Mouse (Mus musculus) inflammation-experienced regulatory T-cells, adult 6 months (primary cell): ENCODE data around the gene Rarb. TPM values are rescaled to one million over a fixed set of nuclear protein-coding genes. Genes with fewer than 3 reads are reported as not detected.

Experiments
- ATAC-seq: one replicate; pipeline ENCODE4 v1.8.0; 2017
- polyA plus RNA-seq, 3 experiments: library from polyadenylated mRNA; unstranded; fragments of 100-300 nt; shearing (Covaris generic); gene quantifications; one replicate each; pipeline ENCODE4 v1.2.1; 2017

Gene Rarb
- polyA plus RNA-seq, 3 experiments from 2014 or later: not detected

DNA sequence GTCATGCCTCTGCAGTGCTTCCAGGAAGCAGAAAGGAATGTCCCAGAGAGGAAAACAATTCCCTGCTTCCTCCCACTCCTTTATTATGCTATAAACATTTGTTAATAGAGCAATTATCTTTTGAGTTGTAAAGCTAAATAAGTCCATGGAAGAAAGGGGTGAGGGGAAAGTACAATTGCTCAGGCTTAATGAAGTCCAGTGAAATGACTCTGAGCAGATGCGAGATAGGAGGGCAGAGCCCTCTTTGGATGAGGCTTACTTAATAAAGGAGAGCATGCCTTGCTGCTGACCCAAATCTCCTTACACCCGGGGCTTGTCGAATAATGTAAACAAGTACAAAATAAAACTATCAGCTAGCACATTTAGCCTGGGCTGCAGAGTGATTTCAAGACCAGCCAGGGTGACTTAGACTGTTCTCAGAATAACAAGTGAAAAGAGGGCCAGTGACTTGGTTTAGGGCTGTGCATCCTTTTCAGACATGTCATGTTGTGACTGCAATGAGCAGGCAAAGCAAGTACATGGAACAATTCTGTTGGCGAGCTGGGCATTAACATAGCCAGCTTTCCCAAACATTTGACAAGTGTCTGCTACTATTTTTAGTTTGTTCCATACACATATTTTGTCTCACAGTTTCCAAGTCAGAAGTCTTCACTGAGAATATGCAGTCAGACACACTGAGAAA, 83.5 kb downstream of the Rarb start:
- no peak for ATAC-seq

DNA sequence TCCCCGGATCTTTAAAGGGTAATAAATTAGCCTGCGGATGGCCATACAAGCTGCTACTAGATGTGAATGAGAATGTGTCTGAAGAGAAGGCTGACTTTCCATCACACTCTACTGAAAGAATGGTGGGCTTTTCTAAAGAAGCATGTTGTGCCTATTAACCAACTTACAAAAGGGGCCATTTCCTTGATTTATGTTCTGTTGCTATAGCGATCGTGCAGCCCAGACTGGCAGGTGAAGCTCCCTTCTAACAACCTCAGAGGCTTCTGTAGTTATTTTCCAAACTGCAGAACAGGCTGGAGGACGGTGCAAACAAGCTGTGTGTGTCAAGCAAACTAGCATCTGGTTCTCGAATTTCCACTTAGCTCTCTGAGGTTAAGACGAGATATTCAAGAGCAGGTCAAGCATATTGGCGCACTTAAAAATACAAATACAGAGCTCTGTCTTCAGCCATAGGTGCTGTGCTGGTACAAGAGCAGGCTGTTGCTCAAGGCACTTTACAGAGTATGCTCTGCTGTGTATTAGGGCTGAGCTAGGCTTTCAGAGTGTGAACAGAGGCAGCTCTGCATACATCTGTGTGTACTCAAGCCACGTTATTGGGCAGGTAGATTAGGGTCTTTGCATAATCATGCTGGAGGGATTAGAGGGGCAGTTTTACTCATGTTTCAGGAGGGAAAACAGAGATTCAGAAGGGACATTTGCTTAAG, 85.2 kb downstream of the Rarb start:
- ATAC-seq: no peak

DNA sequence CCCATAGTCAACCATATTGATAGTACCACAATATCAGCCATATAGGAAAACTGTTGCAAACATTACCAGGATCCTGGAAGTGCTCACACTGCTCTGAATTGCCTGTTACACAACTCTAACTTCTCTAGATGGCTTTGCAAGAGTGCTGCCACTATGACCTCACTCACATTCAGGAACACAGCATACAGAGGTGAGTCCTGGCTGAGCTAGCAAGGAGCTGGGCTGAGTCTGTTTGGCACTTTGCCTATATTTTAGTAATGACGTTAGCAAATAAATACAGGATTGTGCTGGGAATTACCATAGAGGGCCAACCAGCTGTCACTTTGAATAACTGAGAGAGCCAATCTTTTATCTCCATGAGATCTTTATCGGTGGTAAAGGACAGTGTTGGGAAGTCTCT, 86.9 kb downstream of the Rarb start:
- ATAC-seq: no peak

DNA sequence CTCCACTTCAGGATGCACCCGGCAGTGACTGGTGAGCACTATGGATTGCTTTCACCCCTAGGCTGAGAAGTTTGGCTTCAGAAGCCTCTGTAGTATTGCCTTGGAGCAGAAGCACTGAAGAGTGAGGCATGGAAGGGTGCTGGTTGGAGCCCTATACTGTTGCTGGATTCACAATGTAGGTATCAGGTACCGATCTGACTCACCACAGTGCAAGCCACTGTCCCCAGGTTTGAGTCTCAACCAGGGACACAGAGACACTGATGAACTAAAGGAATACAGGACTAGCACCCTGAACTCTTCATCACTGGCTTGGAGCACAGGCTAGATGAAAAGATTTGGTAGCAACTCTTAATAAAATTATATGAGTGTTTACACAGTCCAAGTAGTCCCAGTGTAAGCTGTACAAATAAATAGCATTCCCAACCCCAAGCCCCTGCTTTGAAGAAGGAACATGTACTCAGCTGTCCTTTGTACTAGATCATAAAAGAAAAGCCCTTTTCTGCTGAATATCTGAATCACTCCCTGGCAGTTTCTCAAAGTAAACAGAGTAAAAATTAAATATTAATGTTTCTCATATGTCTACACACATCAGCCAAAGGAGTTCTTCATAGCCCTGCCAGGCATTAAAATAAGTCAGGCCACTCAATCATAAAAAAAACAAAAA, 90.6 kb downstream of the Rarb start:
- ATAC-seq: no peak

DNA sequence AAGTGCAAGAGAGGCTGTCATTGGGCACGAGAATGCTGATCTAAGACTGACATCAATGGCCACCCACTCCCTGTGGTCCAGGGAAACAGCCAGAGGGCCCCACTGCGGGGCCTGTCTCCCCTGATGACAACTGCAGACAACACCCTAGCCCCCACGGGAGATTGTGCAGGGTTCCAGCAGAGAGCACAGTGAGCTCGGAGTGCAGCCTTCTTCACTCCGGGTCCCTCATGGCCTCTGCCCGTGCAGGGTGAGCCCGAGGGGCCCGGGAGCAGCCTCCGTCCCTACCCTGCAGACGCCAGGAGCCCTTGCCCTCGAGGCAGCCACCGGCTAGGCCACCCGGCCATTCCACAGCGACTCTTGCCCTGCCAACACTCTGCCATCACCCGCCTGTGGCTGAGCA, 95.0 kb downstream of the Rarb start:
- ATAC-seq: no peak

DNA sequence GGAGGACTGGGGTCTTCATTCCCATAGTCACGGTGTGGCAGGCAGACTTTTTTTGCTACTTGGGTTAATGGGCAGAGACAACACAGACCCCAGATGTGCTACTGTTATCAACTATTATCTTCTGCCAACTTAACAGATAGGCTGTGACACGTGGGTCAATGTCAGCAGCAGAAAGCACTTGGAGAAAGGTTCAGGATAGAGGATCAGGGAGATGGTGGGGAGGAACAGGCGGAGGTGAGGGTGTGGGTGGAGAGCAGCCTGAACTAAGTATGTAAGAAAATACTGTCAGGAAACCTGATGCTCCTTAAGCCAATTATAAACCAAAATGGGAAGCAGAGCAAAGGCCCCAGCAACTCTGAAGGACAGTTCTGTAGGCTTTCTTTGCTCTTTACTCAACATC, 101.1 kb downstream of the Rarb start:
- ATAC-seq: no peak

DNA sequence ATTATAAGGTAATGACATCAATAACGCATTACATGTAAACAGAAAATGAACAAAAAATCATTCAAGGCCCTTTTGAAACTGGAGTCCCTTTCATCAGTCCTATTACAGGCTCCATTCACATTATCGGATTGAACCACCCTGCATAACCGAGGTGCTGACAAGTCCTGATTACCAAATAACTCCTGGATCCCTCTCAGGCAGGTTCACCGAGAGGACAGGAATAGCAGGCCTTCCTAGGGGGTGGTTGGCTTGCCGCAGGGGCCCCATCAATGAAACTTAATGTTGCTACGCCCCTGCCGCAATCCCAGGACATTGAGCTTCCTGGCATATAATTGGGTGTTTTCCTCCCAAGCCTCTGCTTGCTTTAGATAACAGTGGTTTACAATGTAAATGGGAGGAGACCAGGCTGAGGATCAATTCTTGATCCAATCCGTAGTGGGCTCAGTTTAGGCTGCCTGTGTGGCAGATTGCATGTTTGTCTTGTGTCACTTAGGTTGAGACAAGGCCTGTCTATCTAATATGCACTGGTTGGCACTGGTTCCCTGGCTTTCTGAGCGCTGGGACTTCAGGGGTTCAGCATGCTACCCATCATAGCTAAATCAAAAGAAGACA, 104.5 kb downstream of the Rarb start:
- ATAC-seq: no peak

DNA sequence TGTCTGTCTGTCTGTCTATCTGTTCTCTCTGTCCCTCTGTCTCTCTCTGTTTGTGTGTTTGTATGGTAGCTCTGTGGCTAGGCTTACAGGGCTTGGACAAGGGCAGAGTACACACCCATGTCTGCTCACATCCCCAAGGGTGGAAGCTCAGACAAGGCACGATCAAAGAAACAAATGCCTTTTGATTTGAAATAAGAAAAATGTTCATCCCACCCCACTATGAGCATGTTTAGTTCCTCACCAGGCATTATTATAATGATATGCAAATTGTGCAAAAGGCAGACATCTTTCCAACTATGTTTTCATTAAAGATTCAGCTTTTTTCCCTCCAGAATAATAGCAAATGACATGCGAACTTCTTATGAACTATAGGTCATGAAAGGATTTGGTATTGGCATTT, 105.2 kb downstream of the Rarb start:
- ATAC-seq: no peak

DNA sequence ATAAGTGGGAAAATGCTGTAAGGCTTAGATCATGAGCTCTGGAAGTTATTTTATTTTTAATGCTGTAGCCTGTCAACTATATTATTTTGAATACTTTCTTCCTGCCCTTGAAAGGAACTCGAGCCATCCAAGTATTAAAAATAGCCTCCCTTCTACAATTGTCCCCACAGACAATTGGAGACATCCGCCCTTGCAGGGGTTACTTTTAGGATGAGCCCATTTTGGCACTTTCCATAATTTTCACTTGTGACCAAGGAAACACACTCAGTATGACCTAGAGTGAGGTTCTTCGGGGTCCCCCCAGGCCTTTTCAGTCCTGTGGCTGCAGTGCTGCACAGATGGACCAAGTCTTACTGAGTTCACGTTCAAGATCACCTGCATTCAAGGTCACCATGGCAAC, 119.7 kb downstream of the Rarb start:
- ATAC-seq: no peak

DNA sequence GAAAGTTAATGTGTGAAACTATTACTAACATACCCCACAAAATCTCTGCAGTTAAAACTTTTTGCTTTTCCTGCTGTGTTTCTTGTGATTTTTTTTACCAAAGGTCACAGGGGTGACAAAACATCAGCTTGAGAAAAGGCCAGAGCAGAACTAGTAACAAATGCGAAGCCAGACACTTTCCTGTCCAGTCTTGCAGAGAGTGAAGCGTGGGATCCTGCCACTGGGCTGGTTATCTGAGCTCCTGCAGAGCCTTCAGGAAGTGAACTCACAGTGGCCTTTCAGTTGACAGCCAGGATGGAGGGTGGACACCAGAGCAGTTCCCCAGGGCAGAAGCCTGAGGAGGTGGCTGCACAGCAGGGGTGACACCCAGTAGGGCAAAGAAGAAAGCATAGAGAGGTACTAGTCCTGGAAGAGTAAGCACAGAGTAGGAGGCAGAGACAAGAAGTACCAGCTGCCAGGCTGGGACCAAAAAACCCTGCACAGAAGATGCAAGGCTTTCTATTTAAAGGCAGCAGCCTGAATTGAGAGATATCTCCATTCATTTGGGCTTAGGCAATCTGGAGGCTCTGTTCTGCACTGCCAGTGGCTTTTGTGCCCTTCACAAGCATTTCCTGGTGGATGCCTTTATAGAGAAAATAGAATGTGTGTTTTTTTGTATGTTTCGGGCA, 123.4 kb downstream of the Rarb start:
- ATAC-seq: no peak

DNA sequence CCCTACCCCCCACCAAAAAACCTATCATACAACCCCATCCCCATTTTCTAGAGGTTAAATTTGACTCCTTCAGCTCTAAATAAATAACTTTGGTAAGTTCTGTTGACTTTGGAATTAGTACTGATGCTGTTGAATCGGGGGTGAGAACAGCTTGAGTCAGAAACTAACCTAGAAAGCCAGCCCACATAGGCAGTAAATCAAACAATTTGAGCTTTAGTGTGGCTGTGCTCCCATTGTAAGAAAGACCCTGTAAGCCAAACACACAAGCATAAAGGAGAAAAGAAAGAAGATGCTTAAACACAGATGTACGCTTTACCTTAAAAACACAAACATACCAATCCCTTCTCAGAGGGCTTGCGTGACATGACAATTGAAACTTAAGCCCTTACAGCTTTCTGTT, 140.6 kb downstream of the Rarb start:
- no peak for ATAC-seq

DNA sequence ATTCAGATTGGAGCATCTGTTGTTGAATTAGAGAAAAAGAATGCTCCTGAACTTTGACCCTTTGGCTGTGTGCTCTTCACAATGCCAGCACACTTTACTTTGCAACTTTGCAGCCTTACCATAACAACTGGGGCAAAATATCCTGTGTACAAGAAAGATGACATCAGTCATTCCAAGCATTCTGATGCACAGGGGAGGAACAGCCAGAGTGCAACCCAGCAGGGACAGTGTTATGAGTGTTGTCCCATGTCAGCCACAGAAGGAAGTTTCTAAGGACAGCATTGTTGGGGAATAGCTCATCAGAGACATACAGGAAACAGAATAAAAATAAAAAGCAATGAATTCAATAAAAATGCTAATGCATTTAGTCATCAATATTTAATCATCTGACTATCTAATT, 141.9 kb downstream of the Rarb start:
- no peak for ATAC-seq

DNA sequence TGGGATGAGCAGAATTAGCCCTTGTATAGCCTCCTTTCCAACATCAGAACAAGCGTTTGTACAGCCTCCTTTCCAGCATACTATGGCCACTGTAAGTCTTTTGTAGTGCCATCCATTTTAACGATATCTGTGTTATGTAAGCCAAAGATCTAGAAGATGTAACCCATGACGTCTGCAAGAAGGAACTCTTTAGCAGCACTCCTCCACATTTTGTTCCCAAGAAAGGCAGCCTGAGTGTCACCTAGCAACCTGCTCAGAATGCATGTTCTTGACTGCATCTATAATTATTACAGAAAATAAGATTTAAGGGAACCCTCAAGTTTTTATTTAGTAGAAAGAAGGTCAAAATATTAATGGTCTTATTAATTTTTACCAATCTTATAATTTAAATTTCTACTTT, 148.4 kb downstream of the Rarb start:
- no peak for ATAC-seq

DNA sequence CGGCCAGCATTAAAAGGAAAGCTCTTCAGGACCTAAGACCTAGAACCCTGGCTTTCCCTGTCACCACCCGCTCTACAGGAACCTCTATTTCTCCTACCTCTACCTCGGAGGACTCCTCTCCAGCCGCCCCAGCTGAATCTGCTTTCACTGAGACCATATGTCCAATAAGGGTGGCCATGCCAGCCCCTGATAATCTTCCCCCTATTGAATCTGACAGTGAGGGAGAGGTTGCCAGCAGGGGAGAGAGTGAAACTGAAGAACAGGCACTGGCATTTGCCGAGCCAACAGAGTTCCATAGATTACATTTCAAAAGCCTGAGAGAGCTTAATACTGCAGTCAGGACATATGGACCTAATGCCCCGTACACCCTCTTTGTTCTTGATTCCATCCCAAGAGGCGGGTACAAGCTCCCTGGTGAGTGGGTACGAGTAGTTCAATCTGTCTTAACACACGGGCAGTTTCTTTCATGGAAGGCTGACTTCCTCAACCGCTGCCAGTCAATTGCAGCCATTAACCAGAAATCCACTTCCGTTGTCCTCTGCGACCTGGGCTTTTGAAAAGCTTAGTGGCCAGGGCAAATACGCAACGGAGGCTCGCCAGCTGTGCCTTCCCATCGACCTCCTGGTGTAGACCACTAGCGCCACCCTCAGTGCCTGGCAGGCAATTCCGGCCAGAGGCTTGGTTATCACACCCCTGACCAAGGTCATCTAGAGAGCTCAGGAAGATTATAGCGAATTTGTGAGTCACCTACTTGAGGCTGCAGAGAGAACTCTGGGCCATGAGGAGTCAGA, 179.6 kb downstream of the Rarb start:
- no peak for ATAC-seq

DNA sequence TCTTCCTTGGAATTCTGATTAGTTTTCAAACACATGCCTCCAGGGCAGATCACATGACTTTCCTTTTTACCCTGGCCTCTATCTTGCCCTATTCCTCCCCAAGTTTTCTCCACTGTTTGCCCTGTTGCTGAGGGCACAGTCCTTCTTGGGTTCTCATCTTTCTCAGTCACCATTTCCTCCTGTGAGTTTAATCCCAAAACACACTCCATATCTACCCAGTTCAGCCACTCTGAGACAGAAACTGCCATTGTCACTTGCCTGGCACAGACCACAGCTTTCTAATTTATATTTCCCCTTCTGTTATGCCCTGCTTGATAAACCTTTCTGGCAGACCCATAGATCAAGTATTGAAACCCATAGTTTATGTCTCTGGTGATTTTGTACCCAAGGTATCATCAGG, 205.0 kb downstream of the Rarb start:
- no peak for ATAC-seq

DNA sequence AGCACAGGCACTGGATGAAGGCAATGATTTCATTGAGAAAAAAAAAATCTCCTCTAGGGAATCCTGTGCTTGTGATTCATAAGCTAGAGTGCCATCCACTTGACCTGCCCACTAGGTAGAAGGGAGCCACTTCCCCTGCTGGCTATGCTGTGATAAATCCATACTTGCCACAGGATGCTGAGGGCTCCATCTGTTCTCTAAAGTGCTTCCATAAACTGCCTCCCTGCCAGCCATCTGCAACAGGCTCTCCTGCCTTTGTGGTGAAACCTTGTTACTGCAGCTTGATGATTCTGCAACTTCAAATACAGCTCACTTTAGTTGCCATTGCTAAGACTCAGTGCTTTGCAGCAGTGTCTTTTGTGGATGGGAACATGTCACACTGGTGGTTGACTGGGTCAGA, 213.5 kb downstream of the Rarb start:
- no peak for ATAC-seq

DNA sequence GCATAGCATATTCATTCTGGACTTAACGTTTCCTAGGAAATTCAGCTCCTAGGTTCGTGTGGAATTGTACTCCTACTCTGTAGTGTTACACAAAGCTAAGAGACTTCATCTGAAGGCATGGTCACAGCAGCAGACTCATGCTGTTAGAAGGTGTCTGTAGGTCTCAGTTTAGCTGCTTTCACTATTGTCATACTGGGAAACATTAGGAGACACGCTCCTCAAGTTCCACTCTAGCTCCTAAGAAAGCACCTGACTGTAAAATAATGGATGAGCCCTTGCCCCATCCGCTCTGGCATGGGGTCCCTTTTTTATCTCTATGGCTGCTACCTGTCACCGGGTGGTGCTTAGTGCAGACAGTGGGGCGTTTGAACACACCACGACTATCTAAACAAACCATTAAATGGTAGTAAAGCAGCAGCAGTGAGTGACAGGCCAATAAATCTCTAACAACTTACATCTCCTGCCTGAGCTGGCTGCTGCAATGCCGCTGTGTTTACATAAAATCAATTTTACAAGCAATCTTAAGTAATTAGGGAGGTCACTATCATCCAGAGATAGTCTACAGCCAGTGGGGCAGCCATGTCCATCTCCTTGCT, 214.4 kb downstream of the Rarb start:
- no peak for ATAC-seq

DNA sequence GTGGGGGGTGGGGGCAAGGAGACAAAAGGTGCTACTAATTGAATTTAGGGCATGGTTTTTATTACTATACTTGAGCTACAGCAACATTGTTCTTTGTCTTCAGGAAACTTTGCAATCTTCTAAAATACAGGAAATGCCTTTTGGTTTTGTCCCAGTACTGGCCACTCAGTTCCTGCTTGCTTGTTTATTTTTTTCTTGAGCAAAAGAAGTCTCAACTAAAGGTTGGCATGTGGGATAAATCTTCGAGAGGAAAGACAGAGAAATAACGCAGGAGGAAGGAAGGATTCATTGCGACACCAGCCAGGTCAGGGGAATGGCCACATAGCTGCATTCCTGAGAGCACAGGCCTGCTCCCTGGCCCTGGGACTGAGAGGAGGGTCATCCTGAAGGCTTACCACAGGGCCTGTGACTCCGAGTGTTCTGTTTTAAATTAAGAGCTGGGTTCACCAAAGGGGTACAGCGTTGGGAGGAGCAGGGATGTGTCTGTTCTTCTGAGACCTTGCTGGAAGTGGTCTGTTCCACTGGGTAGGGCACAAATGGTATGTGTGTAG, 215.8 kb downstream of the Rarb start:
- no peak for ATAC-seq

DNA sequence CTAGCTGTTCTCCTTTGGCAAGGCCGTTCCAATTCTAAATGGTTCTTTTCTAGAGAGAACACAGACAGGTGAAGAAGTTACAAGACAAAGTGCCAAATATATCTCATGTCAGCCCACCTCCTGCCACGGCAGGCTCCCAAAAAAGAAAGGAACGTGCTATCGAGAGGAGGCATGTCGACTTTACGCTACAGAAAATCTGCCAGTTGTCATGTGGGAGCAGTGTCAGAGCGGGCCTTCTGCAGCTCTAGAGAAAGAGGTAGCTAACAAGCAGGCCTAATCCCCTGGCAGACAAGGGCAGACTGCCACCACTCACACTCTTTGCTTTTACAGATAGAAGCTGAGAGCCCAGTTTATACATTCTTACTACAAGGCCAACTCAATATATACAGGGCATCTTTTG, 219.7 kb downstream of the Rarb start:
- no peak for ATAC-seq

DNA sequence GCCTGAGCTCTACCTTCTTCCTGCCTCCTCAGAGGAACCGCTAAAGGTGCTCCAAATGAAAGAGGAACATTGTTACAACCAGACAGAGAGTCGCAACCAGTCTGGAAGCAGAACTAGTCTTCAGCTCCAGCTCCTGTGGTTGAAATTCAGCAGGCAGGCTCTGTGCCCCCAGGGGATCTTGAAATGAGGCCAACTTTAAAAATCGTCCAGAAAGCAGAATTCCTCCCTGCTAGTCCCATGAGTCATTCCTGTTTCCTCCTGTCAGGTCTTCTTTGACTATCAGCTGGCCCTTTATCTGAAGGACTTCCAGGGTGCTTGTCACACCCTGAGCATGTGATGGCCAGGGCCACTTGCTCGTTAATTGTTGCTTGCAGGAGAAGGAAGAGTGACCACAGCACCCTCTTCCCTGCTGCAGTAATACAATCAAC, 220.9 kb downstream of the Rarb start:
- ATAC-seq: no peak

DNA sequence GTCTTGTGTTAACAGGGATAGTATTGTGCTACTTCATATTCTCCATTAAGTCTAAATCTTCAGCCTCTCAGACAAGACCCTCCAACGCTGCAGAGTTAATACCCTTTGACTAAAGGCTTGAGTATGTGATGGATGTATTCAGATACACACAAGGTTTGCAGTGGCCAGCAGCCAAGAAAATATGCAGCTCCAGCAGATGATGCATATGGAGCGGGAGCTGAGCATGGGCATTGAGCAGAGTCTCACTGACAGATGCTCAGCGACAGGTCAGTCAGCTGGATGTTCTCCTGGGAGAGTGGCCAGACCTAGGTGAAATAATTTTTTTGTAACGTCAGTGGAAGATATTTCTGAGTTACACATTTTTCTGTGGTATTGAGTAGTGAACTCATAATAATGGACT, 229.8 kb downstream of the Rarb start:
- no peak for ATAC-seq

DNA sequence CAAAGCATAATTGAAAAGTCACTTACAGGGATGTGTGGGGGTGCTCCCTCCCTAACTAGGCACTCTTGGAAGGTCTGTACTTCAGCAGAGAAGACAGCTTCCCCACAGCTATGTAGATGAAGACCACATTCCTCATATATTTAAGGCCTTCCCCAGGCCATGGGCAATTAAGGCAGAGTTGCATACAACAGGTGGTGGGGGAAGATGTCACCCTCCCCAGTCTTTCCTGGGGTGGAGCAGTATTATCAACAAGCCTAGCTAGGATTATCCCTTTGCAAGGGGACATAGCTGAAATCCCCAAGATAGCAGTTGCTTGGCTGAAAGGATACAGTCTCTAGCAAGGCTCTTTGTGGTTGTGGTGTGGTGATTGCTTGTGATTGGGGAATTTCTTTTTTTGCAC, 240.9 kb downstream of the Rarb start:
- ATAC-seq: no peak
